Mouse (Mus musculus) olfactory bulb, adult 2 months (tissue): ENCODE data around the gene Itpr2.

Experiments
- CTCF ChIP-seq: fragments of 200-500 bp; IDR thresholded peaks from 2 replicates; pipeline ENCODE4 v1.5.1; 2012; ENCODE audit warnings: low read depth, mild to moderate bottlenecking, low read length, moderate library complexity; ENCODE audit not compliant: insufficient read depth
- POLR2A ChIP-seq: fragments of 200-500 bp; IDR thresholded peaks from 2 replicates; pipeline ENCODE4 v1.6.1; 2012; ENCODE audit warnings: mild to moderate bottlenecking, low read depth, low read length, moderate library complexity; ENCODE audit not compliant: insufficient read depth

DNA sequence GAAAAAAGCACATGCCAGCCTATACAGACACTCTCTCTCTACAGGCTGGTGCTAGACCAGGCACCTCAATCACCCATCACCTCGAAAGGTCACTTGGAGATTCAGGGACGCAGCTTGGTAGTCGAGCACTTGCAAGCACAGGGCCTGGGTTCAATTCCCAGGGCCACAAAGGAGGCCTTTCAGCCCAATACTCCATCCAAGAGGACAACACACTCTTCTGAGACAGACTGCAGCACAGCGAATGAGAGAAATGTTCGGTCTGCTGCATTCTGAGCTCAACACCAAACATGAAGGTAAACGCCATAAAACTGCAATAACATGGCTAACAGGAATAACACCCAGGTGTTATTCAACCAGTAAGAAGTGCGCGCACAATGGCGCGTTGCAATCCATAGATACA lies 211.0 kb downstream of the Itpr2 start:
- TF ChIP-seq POLR2A (no peak), CTCF (no peak)
